In the genomic region with DNA sequence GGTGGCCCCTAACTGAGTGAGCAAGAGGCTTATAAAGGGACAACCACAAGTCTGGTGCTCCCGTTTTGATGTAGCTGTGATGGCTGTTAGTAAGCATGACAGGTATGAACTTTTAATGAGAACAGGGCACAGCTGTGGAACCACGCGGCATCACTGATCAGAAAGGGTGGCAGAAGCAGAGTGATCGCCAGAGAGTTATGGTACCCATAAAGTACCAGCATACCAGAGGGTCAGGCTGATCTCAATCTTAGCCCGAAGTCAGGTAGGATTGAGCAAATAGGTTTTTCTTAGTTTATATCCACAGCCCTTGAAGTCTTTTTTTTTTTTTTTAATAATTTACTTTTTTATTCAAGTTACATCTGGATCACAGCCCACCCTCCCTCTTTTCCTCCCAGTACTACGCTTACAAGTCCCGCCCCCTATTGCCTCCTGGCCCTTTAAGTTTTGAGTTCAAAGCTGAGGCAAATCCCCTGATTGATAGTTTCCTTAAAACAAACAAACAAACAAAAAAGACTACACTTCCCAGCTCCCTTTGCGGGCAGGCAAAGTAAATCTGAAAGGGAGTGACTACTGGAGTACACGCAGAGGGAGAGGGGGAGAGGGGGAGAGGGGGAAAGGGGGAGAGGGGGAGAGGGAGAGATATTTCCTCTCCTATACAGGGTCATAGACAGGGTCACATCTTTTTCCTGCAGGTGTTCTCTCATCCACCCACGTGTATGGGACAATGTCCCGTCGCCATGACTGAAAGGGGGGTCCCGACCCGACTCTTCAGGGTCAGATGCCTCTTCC, we compare ENCODE assay signal across 8 mouse cellular contexts. TPM values are rescaled to one million over a fixed set of nuclear protein-coding genes. Genes with fewer than 3 reads are reported as not detected.
DNase-seq lines count a peak whose midpoint lies in the region; ATAC-seq and TF ChIP-seq lines count a peak whose summit lies in the region.

No protein-coding gene starts in this region.

- 30% methylated on average over 13 of the region's 14 CpGs for WGBS in lung, embryonic 16.5 days
- 34% methylated on average over 13 of the region's 14 CpGs for WGBS in forebrain, postnatal 0 days
- WGBS in limb, embryonic 14.5 days: 15% methylated on average over 13 of the region's 14 CpGs
- 28% methylated on average over 13 of the region's 14 CpGs for whole genome bisulfite sequencing in stomach, embryonic 14.5 days

- H3K27ac ChIP-seq in lung, embryonic 16.5 days (ENCODE audit: low read length): no peak overlapping the region
- H3K27ac ChIP-seq in forebrain, postnatal 0 days (ENCODE audit: low read depth, low read length): no peak overlapping the region
- H3K27ac ChIP-seq in limb, embryonic 14.5 days (replicated peaks; ENCODE audit: low read depth, low read length): no peak overlapping the region
- no peak overlapping the region for H3K27ac ChIP-seq in stomach, embryonic 14.5 days (ENCODE audit: low read length)

- peak overlapping the region; percentile 84 for H3K4me2 ChIP-seq in lung, embryonic 16.5 days (ENCODE audit: low read depth, low read length)
- peak overlapping the region; percentile 62 for H3K4me2 ChIP-seq in forebrain, postnatal 0 days (ENCODE audit: low read depth)
- peak overlapping the region; percentile 81 for H3K4me2 ChIP-seq in limb, embryonic 14.5 days (replicated peaks; ENCODE audit: low read depth, low read length, severe bottlenecking)
- peak overlapping the region; percentile 83 for H3K4me2 ChIP-seq in stomach, embryonic 14.5 days (replicated peaks; ENCODE audit: low read depth, low read length)

- no peaks in the 10 kb centered on the region for H3K36me3 ChIP-seq in lung, embryonic 16.5 days (ENCODE audit: control insufficient read depth, insufficient read depth, low read length)
- no peaks in the 10 kb centered on the region for H3K36me3 ChIP-seq in forebrain, postnatal 0 days (ENCODE audit: insufficient read depth)
- H3K36me3 ChIP-seq in limb, embryonic 14.5 days (ENCODE audit: control insufficient read depth, insufficient read depth, low read length): no peaks in the 10 kb centered on the region
- H3K36me3 ChIP-seq in stomach, embryonic 14.5 days (ENCODE audit: control insufficient read depth, insufficient read depth, low read length): no peaks in the 10 kb centered on the region

- H3K9me3 ChIP-seq in lung, embryonic 16.5 days (ENCODE audit: control insufficient read depth, low read length): peaks cover 4% of the 10 kb centered on the region
- H3K9me3 ChIP-seq in forebrain, postnatal 0 days (ENCODE audit: low read length): no peaks in the 10 kb centered on the region
- no peaks in the 10 kb centered on the region for H3K9me3 ChIP-seq in limb, embryonic 14.5 days (ENCODE audit: control insufficient read depth, low read length)
- H3K9me3 ChIP-seq in stomach, embryonic 14.5 days (ENCODE audit: control insufficient read depth, low read depth, low read length): 0 out of 2 replicates have a peak, but pooled peaks cover 6% of the 10 kb centered on the region

- no peak for TF ChIP-seq POLR2A in limb, embryonic 14.5 days (IDR thresholded peaks at IDR 0.05; ENCODE audit: borderline replicate concordance, extremely low read depth, insufficient read depth, insufficient read length)

- H3K27me3 ChIP-seq in lung, embryonic 16.5 days (ENCODE audit: control insufficient read depth, insufficient read depth, low read depth, low read length): no peaks in the 10 kb centered on the region
- no peaks in the 10 kb centered on the region for H3K27me3 ChIP-seq in forebrain, postnatal 0 days (ENCODE audit: insufficient read depth, low read length)
- H3K27me3 ChIP-seq in limb, embryonic 14.5 days (ENCODE audit: control insufficient read depth, insufficient read depth, low read length): no peaks in the 10 kb centered on the region
- H3K27me3 ChIP-seq in stomach, embryonic 14.5 days (ENCODE audit: control insufficient read depth, insufficient read depth, low read length): no peaks in the 10 kb centered on the region

- ATAC-seq in lung, embryonic 16.5 days (ENCODE audit: low read depth): peak; percentile 40; the same call in 1 of the 2 replicates
- ATAC-seq in forebrain, postnatal 0 days: peak; percentile 66
- ATAC-seq in limb, embryonic 14.5 days (ENCODE audit: low FRiP score, low read depth): 0 out of 2 replicates have a peak, but pooled peaks have one; percentile 4
- 0 out of 2 replicates have a peak, but pooled peaks have one; percentile 40 for ATAC-seq in stomach, embryonic 14.5 days (ENCODE audit: insufficient number of reproducible peaks, insufficient read depth, low FRiP score, low read depth)

- TF ChIP-seq CTCF in forebrain, postnatal 0 days (IDR thresholded peaks at IDR 0.05; ENCODE audit: low read depth): no peak

- peak overlapping the region; percentile 49 for H3K4me3 ChIP-seq in lung, embryonic 16.5 days (ENCODE audit: low read length)
- peak overlapping the region; percentile 32 for H3K4me3 ChIP-seq in forebrain, postnatal 0 days (ENCODE audit: low read depth, low read length)
- H3K4me3 ChIP-seq in limb, embryonic 14.5 days (replicated peaks; ENCODE audit: low read length): peak overlapping the region; percentile 35
- H3K4me3 ChIP-seq in stomach, embryonic 14.5 days (ENCODE audit: low read depth, low read length): peak overlapping the region; percentile 27

- DNase-seq in lung, postnatal 14 days: no peak
- DNase-seq in forebrain, postnatal 0 days: peak; percentile 31
- no peak for DNase-seq in limb, embryonic 14.5 days (ENCODE audit: low spot score)
- no peak for DNase-seq in gastrocnemius, adult 18-20 months (ENCODE audit: low spot score)
- DNase-seq in spleen, postnatal 10 days (ENCODE audit: low spot score in 2 of 2): no peak
- no peak for DNase-seq in right cerebral cortex, postnatal 36 days (ENCODE audit: low spot score in 2 of 2)

- H3K4me1 ChIP-seq in lung, embryonic 16.5 days (replicated peaks; ENCODE audit: control insufficient read depth, insufficient read depth, low read length): no peaks in the 10 kb centered on the region
- no peaks in the 10 kb centered on the region for H3K4me1 ChIP-seq in forebrain, postnatal 0 days (ENCODE audit: insufficient read depth)
- peaks cover 3% of the 10 kb centered on the region; the same call in 1 of the 2 replicates for H3K4me1 ChIP-seq in limb, embryonic 14.5 days (ENCODE audit: control insufficient read depth, insufficient read depth, low read length)
- H3K4me1 ChIP-seq in stomach, embryonic 14.5 days (ENCODE audit: control insufficient read depth, insufficient read depth, low read length): 0 out of 2 replicates have a peak, but pooled peaks cover 3% of the 10 kb centered on the region

- no peak overlapping the region for H3K9ac ChIP-seq in lung, embryonic 16.5 days (ENCODE audit: low read length)
- H3K9ac ChIP-seq in forebrain, postnatal 0 days: peak overlapping the region; percentile 51; the same call in 1 of the 2 replicates
- H3K9ac ChIP-seq in limb, embryonic 14.5 days (ENCODE audit: low read depth, low read length, severe bottlenecking): peak overlapping the region; percentile 52; the same call in 1 of the 2 replicates
- H3K9ac ChIP-seq in stomach, embryonic 14.5 days (replicated peaks; ENCODE audit: low read depth, low read length): no peak overlapping the region; the same call in 1 of the 2 replicates

RNA-seq across cellular contexts. Expression of a gene that starts 1.1 kb away (rescaled TPM):
- polyA plus RNA-seq in lung, embryonic 16.5 days (2015; fragmentation: Nextera tagmentation; extraction: Ambion mirVana): 12.5 and 18.1 TPM in 2 replicates
- total RNA-seq in forebrain, postnatal 0 days (2014; rRNA removed): 13.8 and 14.9 TPM in 2 replicates
- 26.9 and 27.0 TPM in 2 replicates for polyA plus RNA-seq in forebrain, postnatal 0 days (2015; fragmentation: Nextera tagmentation; extraction: Ambion mirVana)
- 0.60 and 1.9 TPM in 2 replicates for polyA plus RNA-seq in limb, embryonic 14.5 days (2012; rRNA removed)
- polyA plus RNA-seq in limb, embryonic 14.5 days (2014; fragmentation: Nextera tagmentation; extraction: Ambion mirVana): 1.3 and 1.9 TPM in 2 replicates
- polyA plus RNA-seq in stomach, embryonic 14.5 days (2014; fragmentation: Nextera tagmentation; extraction: Ambion mirVana): 23.9 and 32.8 TPM in 2 replicates
- under 1 TPM in 1 of 2 experiments, not detected in 1; 0.37 TPM for total RNA-seq in gastrocnemius, adult 18-20 months (2021)

RNA-seq across cellular contexts. Expression of a gene that starts 32.4 kb away (rescaled TPM):
- polyA plus RNA-seq in lung, embryonic 16.5 days (2015; fragmentation: Nextera tagmentation; extraction: Ambion mirVana): 2.3 and 3.0 TPM in 2 replicates
- 0.95 and 2.1 TPM in 2 replicates for total RNA-seq in forebrain, postnatal 0 days (2014; rRNA removed)
- polyA plus RNA-seq in forebrain, postnatal 0 days (2015; fragmentation: Nextera tagmentation; extraction: Ambion mirVana): 0.53 and 0.54 TPM in 2 replicates
- polyA plus RNA-seq in limb, embryonic 14.5 days (2012; rRNA removed): 0.91 and 1.0 TPM in 2 replicates
- 0.21 TPM in 2 replicates for polyA plus RNA-seq in limb, embryonic 14.5 days (2014; fragmentation: Nextera tagmentation; extraction: Ambion mirVana)
- polyA plus RNA-seq in stomach, embryonic 14.5 days (2014; fragmentation: Nextera tagmentation; extraction: Ambion mirVana): 1.0 and 1.1 TPM in 2 replicates
- total RNA-seq in gastrocnemius, adult 18-20 months (2021): 1 to 10 TPM; 1.8 to 3.0 TPM

RNA-seq across cellular contexts. Expression of a gene that starts 38.0 kb away (rescaled TPM):
- polyA plus RNA-seq in lung, embryonic 16.5 days (2015; fragmentation: Nextera tagmentation; extraction: Ambion mirVana): 30.8 and 32.7 TPM in 2 replicates
- 12.8 and 17.2 TPM in 2 replicates for total RNA-seq in forebrain, postnatal 0 days (2014; rRNA removed)
- polyA plus RNA-seq in forebrain, postnatal 0 days (2015; fragmentation: Nextera tagmentation; extraction: Ambion mirVana): 21.6 and 23.2 TPM in 2 replicates
- polyA plus RNA-seq in limb, embryonic 14.5 days (2012; rRNA removed): 46.7 and 50.1 TPM in 2 replicates
- polyA plus RNA-seq in limb, embryonic 14.5 days (2014; fragmentation: Nextera tagmentation; extraction: Ambion mirVana): 23.9 and 29.0 TPM in 2 replicates
- 18.5 and 21.7 TPM in 2 replicates for polyA plus RNA-seq in stomach, embryonic 14.5 days (2014; fragmentation: Nextera tagmentation; extraction: Ambion mirVana)
- total RNA-seq in gastrocnemius, adult 18-20 months (2021): 1 to 10 TPM; 3.6 to 5.6 TPM

RNA-seq across cellular contexts. Expression of a gene that starts 50.8 kb away (rescaled TPM):
- 0.06 TPM in 1 of 2 replicates, not detected in the other for polyA plus RNA-seq in lung, embryonic 16.5 days (2015; fragmentation: Nextera tagmentation; extraction: Ambion mirVana)
- not detected in 2 replicates for total RNA-seq in forebrain, postnatal 0 days (2014; rRNA removed)
- not detected in 2 replicates for polyA plus RNA-seq in forebrain, postnatal 0 days (2015; fragmentation: Nextera tagmentation; extraction: Ambion mirVana)
- 0.47 and 0.48 TPM in 2 replicates for polyA plus RNA-seq in limb, embryonic 14.5 days (2012; rRNA removed)
- not detected in 2 replicates for polyA plus RNA-seq in limb, embryonic 14.5 days (2014; fragmentation: Nextera tagmentation; extraction: Ambion mirVana)
- polyA plus RNA-seq in stomach, embryonic 14.5 days (2014; fragmentation: Nextera tagmentation; extraction: Ambion mirVana): 0.23 and 0.27 TPM in 2 replicates
- total RNA-seq in gastrocnemius, adult 18-20 months (2021): not detected

RNA-seq across cellular contexts. Expression of a gene that starts 53.5 kb away (rescaled TPM):
- polyA plus RNA-seq in lung, embryonic 16.5 days (2015; fragmentation: Nextera tagmentation; extraction: Ambion mirVana): 0.89 and 0.99 TPM in 2 replicates
- total RNA-seq in forebrain, postnatal 0 days (2014; rRNA removed): 15.4 and 19.5 TPM in 2 replicates
- 7.2 and 11.4 TPM in 2 replicates for polyA plus RNA-seq in forebrain, postnatal 0 days (2015; fragmentation: Nextera tagmentation; extraction: Ambion mirVana)
- polyA plus RNA-seq in limb, embryonic 14.5 days (2012; rRNA removed): 1.3 TPM in 2 replicates
- polyA plus RNA-seq in limb, embryonic 14.5 days (2014; fragmentation: Nextera tagmentation; extraction: Ambion mirVana): 0.37 and 0.57 TPM in 2 replicates
- polyA plus RNA-seq in stomach, embryonic 14.5 days (2014; fragmentation: Nextera tagmentation; extraction: Ambion mirVana): 0.81 and 1.2 TPM in 2 replicates
- 1 to 10 TPM; 1.1 to 1.9 TPM for total RNA-seq in gastrocnemius, adult 18-20 months (2021)

Comparison
In these comparisons a context has a peak if more than half of its experiments do, and no peak if none do; other contexts are left out.
1. ATAC-seq: peak in every context shown above with its lines; median percentile 66 in forebrain, postnatal 0 days; 40 in lung, embryonic 16.5 days; 40 in stomach, embryonic 14.5 days; 4 in limb, embryonic 14.5 days.
2. H3K9ac ChIP-seq: peak in forebrain, postnatal 0 days (single experiment) and limb, embryonic 14.5 days (single experiment); none in lung, embryonic 16.5 days (single experiment) and stomach, embryonic 14.5 days (single experiment).
3. Peak in every context shown above with its lines, with median percentiles within 50 percentile points of each other: H3K4me2 ChIP-seq and H3K4me3 ChIP-seq.